Mouse (Mus musculus): ENCODE measurements at regions not wholly inside any gene's neighbourhood (a gene's known extent, or its start where the extent isn't known, plus 50 kb on each side); places are given as distances from the start of the nearest gene placed in this dataset.

- no peak for TF ChIP-seq MYC (IDR thresholded peaks at IDR 0.05; ENCODE audit: low read depth, low read length)
- TF ChIP-seq CHD2 (IDR thresholded peaks at IDR 0.05; ENCODE audit: low read length) = no peak
- no peak for TF ChIP-seq ZMIZ1 (IDR thresholded peaks at IDR 0.05; ENCODE audit: low read depth, low read length)
- no peak for TF ChIP-seq MEF2A (IDR thresholded peaks at IDR 0.05; ENCODE audit: extremely low read depth, insufficient replicate concordance, low read depth, low read length, poor library complexity, severe bottlenecking)
- no peak for TF ChIP-seq POLR2A (IDR thresholded peaks at IDR 0.05; ENCODE audit: control insufficient read depth in 1 of 2, insufficient read depth in 1 of 2, low read depth in 1 of 2, low read length in 2 of 2, poor library complexity in 1 of 2)
- TF ChIP-seq ZKSCAN1 (IDR thresholded peaks at IDR 0.05; ENCODE audit: low read depth, low read length) = no peak
- TF ChIP-seq MXI1 (IDR thresholded peaks at IDR 0.05; ENCODE audit: low read depth, low read length) = no peak
- TF ChIP-seq USF1 (IDR thresholded peaks at IDR 0.05; ENCODE audit: low read depth, low read length) = no peak
- no peak for TF ChIP-seq CTCF (IDR thresholded peaks at IDR 0.05 in 2 of 3, conservative IDR thresholded peaks at IDR 0.05 in 1 of 3; ENCODE audit: control insufficient read depth in 1 of 3, insufficient read depth in 1 of 3, low read depth in 2 of 3, low read length in 3 of 3, poor library complexity in 1 of 3, severe bottlenecking in 1 of 3)
- no peak for TF ChIP-seq RAD21 (IDR thresholded peaks at IDR 0.05; ENCODE audit: low read depth, low read length)
- no peak for TF ChIP-seq SIN3A (IDR thresholded peaks at IDR 0.05; ENCODE audit: low read length)
- TF ChIP-seq GATA1 (IDR thresholded peaks at IDR 0.05; ENCODE audit: low read depth, low read length) = no peak
- TF ChIP-seq POLR2AphosphoS2 (IDR thresholded peaks at IDR 0.05; ENCODE audit: low read length) = no peak
Observed at GRCm38 (mm10) chr3:11024422-11024821, 688.9 kb upstream of the Gm38303 start.

All from MEL (cell line).